Mouse (Mus musculus) MEL (cell line): ENCODE results near the gene Fto. TPM values are rescaled to one million over a fixed set of nuclear protein-coding genes. Genes with fewer than 3 reads are reported as not detected.

Experiments
- DNase-seq: peaks from one replicate; pipeline ENCODE4 v3.0.0; 2011; ENCODE audit warnings: low read depth, low spot score
- H3K27ac ChIP-seq: 2 replicates; pipeline ENCODE4 v1.5.1; 2012; ENCODE audit warnings: low read depth, mild to moderate bottlenecking, control low read depth, low read length, moderate library complexity; ENCODE audit not compliant: control insufficient read depth
- H3K27me3 ChIP-seq, 2 experiments: fragments of 150-350 bp in 1 of 2; sonication (generic) in 1 of 2; 2 replicates each; pipeline ENCODE4 v1.6.1; 2012; ENCODE audit warnings: low read length in 2 of 2, mild to moderate bottlenecking in 2 of 2, improper control_type of control experiment in 1 of 2, moderate library complexity in 1 of 2; ENCODE audit not compliant: insufficient read depth in 2 of 2, control insufficient read depth in 1 of 2
- H3K36me3 ChIP-seq, 2 experiments: 2 replicates each; pipeline ENCODE4 v1.6.1; 2012 to 2014; ENCODE audit warnings: low read length in 2 of 2, improper control_type of control experiment in 1 of 2, inconsistent platforms in 1 of 2, mild to moderate bottlenecking in 1 of 2; ENCODE audit not compliant: insufficient read depth in 2 of 2, control insufficient read depth in 1 of 2
- H3K4me1 ChIP-seq, 2 experiments: fragments of 150-350 bp in 1 of 2; sonication (generic) in 1 of 2; 2 replicates each; pipeline ENCODE4 v1.6.1; 2012; ENCODE audit warnings: low read length in 2 of 2, improper control_type of control experiment in 1 of 2, mild to moderate bottlenecking in 1 of 2; ENCODE audit not compliant: insufficient read depth in 2 of 2, control insufficient read depth in 1 of 2
- H3K4me3 ChIP-seq, 2 experiments: fragments of 150-350 bp in 1 of 2; sonication (generic) in 1 of 2; 2 replicates each; pipeline ENCODE4 v1.5.1; 2012; ENCODE audit warnings: low read depth in 2 of 2, low read length in 2 of 2, mild to moderate bottlenecking in 2 of 2, moderate library complexity in 2 of 2, control low read depth in 1 of 2, improper control_type of control experiment in 1 of 2; ENCODE audit not compliant: control insufficient read depth in 1 of 2, insufficient read depth in 1 of 2
- H3K79me2 ChIP-seq: 2 replicates; pipeline ENCODE4 v1.6.1; 2012; ENCODE audit warnings: mild to moderate bottlenecking, low read length, moderate library complexity; ENCODE audit not compliant: control insufficient read depth, poor library complexity, insufficient read depth
- H3K9ac ChIP-seq: 2 replicates; pipeline ENCODE4 v1.6.1; 2012; ENCODE audit warnings: low read depth, mild to moderate bottlenecking, control low read depth, low read length, moderate library complexity; ENCODE audit not compliant: control insufficient read depth, poor library complexity, severe bottlenecking
- H3K9me3 ChIP-seq: fragments of 150-350 bp; sonication (generic); replicated peaks from 2 replicates; pipeline ENCODE4 v1.6.1; 2012; ENCODE audit warnings: mild to moderate bottlenecking, low read length, improper control_type of control experiment, moderate library complexity; ENCODE audit not compliant: insufficient read depth
- CHD1 ChIP-seq: IDR thresholded peaks from 2 replicates; pipeline ENCODE4 v1.6.1; 2012; ENCODE audit warnings: low read depth, mild to moderate bottlenecking, inconsistent platforms, low read length, improper control_type of control experiment
- E2F4 ChIP-seq: IDR thresholded peaks from 2 replicates; pipeline ENCODE4 v1.6.1; 2011; ENCODE audit warnings: low read depth, low read length, improper control_type of control experiment, borderline replicate concordance
- EP300 ChIP-seq, 2 experiments: IDR thresholded peaks; 2 replicates each; pipeline ENCODE4 v1.6.1; 2011; ENCODE audit warnings: improper control_type of control experiment in 2 of 2, low read length in 2 of 2, low read depth in 1 of 2, mild to moderate bottlenecking in 1 of 2
- ETS1 ChIP-seq: IDR thresholded peaks from 2 replicates; pipeline ENCODE4 v1.6.1; 2012; ENCODE audit warnings: low read depth, mild to moderate bottlenecking, inconsistent platforms, low read length, improper control_type of control experiment, moderate library complexity
- GABPA ChIP-seq: IDR thresholded peaks from 2 replicates; pipeline ENCODE4 v1.6.1; 2012; ENCODE audit warnings: low read depth, mild to moderate bottlenecking, inconsistent platforms, low read length, improper control_type of control experiment, moderate library complexity
- GATA1 ChIP-seq: IDR thresholded peaks from 2 replicates; pipeline ENCODE4 v1.6.1; 2011; ENCODE audit warnings: low read depth, low read length, improper control_type of control experiment
- JUND ChIP-seq: IDR thresholded peaks from 2 replicates; pipeline ENCODE4 v1.6.1; 2011; ENCODE audit warnings: low read depth, mild to moderate bottlenecking, improper control_type of control experiment, low read length
- MAX ChIP-seq: IDR thresholded peaks from 2 replicates; pipeline ENCODE4 v1.6.1; 2011; ENCODE audit warnings: low read length, improper control_type of control experiment
- MAZ ChIP-seq: IDR thresholded peaks from 2 replicates; pipeline ENCODE4 v1.6.1; 2012; ENCODE audit warnings: low read depth, mild to moderate bottlenecking, inconsistent platforms, low read length, improper control_type of control experiment
- MYB ChIP-seq: IDR thresholded peaks from 2 replicates; pipeline ENCODE4 v1.6.1; 2011; ENCODE audit warnings: mild to moderate bottlenecking, low read depth, low read length, improper control_type of control experiment
- NELFE ChIP-seq: IDR thresholded peaks from 2 replicates; pipeline ENCODE4 v1.6.1; 2011; ENCODE audit warnings: low read depth, low read length, improper control_type of control experiment
- POLR2A ChIP-seq, 2 experiments: IDR thresholded peaks; 2 replicates each; pipeline ENCODE4 v1.6.1; 2011 to 2012; ENCODE audit warnings: low read length in 2 of 2, mild to moderate bottlenecking in 2 of 2, control low read depth in 1 of 2, improper control_type of control experiment in 1 of 2, low read depth in 1 of 2, moderate library complexity in 1 of 2; ENCODE audit not compliant: control insufficient read depth in 1 of 2, insufficient read depth in 1 of 2, poor library complexity in 1 of 2
- POLR2AphosphoS2 ChIP-seq: IDR thresholded peaks from 2 replicates; pipeline ENCODE4 v1.6.1; 2011; ENCODE audit warnings: low read length, improper control_type of control experiment
- POLR2AphosphoS5 ChIP-seq: IDR thresholded peaks from 2 replicates; pipeline ENCODE4 v1.6.1; 2012; ENCODE audit warnings: low read depth, borderline replicate concordance, mild to moderate bottlenecking, inconsistent platforms, low read length, moderate library complexity, mixed read lengths
- RAD21 ChIP-seq: IDR thresholded peaks from 2 replicates; pipeline ENCODE4 v1.6.1; 2011; ENCODE audit warnings: mild to moderate bottlenecking, low read depth, low read length, improper control_type of control experiment
- SIN3A ChIP-seq: IDR thresholded peaks from 2 replicates; pipeline ENCODE4 v1.6.1; 2012; ENCODE audit warnings: low read length, improper control_type of control experiment, inconsistent platforms
- SMC3 ChIP-seq: IDR thresholded peaks from 2 replicates; pipeline ENCODE4 v1.6.1; 2011; ENCODE audit warnings: low read depth, low read length, improper control_type of control experiment
- TAL1 ChIP-seq: IDR thresholded peaks from 2 replicates; pipeline ENCODE4 v1.6.1; 2012; ENCODE audit warnings: mild to moderate bottlenecking, inconsistent platforms, low read length, moderate library complexity, mixed read lengths
- TBP ChIP-seq: IDR thresholded peaks from 2 replicates; pipeline ENCODE4 v1.8.0; 2011; ENCODE audit warnings: low read depth, low read length, improper control_type of control experiment
- TCF12 ChIP-seq: IDR thresholded peaks from 2 replicates; pipeline ENCODE4 v1.6.1; 2014; ENCODE audit warnings: low read depth, mild to moderate bottlenecking, inconsistent platforms, low read length, improper control_type of control experiment, moderate library complexity
- ZC3H11A ChIP-seq: IDR thresholded peaks from 2 replicates; pipeline ENCODE4 v1.6.1; 2012; ENCODE audit warnings: low read depth, mild to moderate bottlenecking, inconsistent platforms, low read length, improper control_type of control experiment
- ZKSCAN1 ChIP-seq: IDR thresholded peaks from 2 replicates; pipeline ENCODE4 v1.6.1; 2012; ENCODE audit warnings: low read depth, mild to moderate bottlenecking, inconsistent platforms, low read length, improper control_type of control experiment, moderate library complexity
- polyA plus RNA-seq, 2 experiments: library from polyadenylated mRNA; stranded (reverse) in 1 of 2; unstranded in 1 of 2; fragments of >175 nt in 1 of 2; fragments of >200 nt in 1 of 2; gene quantifications; 2 replicates each; pipeline versions ENCODE4 v1.2.1 to v1.2.4; 2012; ENCODE audit warnings: low replicate concordance in 2 of 2, low read depth in 1 of 2; ENCODE audit not compliant: insufficient read length in 2 of 2, insufficient read depth in 1 of 2, missing spikeins in 1 of 2
- total RNA-seq: library from RNA; depleted of rRNA; stranded (reverse); fragments of 300-350 nt; gene quantifications from 2 replicates; pipeline ENCODE4 v1.2.3, GENCODE M21; 2012

Fto gene
- total and polyA plus RNA-seq, 3 experiments, result 13.5 to 41.1 TPM; not detected in 1

GRCm38 (mm10) chr8:91355956-91356699 is 42.8 kb downstream of the Fto start:
- peaks cover 0 to 14% of the 10 kb centered on the region in 2 experiments; a peak in 2 of 4 replicates for H3K36me3 ChIP-seq
- no peak overlapping the region for H3K9ac ChIP-seq
- H3K27ac ChIP-seq, result no peak overlapping the region
- H3K4me1 ChIP-seq, result peaks cover 6 to 24% of the 10 kb centered on the region in 2 experiments
- no peak overlapping the region for H3K4me3 ChIP-seq
- H3K27me3 ChIP-seq, result no peaks in the 10 kb centered on the region
- H3K79me2 ChIP-seq, result peaks cover 2% of the 10 kb centered on the region
- DNase-seq, result no peak
- TF ChIP-seq TCF12 (no peak), MAX (no peak)
- H3K9me3 ChIP-seq, result no peaks in the 10 kb centered on the region

DNA sequence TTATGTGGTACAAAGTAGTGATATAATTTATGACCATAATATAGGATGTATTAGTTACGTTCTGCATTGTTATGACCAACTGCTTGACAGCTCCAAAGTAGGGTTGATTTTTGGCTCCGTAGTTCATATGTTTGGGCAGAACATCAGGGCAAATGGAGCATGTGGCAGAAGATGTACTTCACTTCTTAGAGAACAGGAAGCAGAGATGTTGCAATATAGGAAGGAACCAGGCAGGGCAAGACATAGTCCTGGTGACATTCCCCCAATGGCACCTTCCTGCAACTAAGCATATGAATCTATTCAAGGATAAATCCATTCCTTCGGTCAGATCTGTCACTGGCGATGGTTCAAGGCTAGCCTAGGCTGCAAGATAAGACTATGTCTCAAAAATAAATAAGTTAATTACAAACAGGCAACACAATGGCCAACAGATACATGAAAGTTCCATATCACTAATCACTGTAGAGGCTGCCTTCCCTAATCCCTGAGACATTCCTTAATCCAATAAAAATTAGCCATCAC is 44.2 kb downstream of the Fto start:
- Histone ChIP-seq H3K4me1 (peaks cover 6 to 15% of the 10 kb centered on the region in 2 experiments), H3K36me3 (peaks cover 0 to 9% of the 10 kb centered on the region in 2 experiments; a peak in 2 of 4 replicates), H3K4me3 (no peak overlapping the region), H3K9ac (no peak overlapping the region), H3K27me3 (no peaks in the 10 kb centered on the region), H3K79me2 (peaks cover 2% of the 10 kb centered on the region), H3K9me3 (no peaks in the 10 kb centered on the region), H3K27ac (no peak overlapping the region)
- no peak for DNase-seq
- TF ChIP-seq ZC3H11A (no peak), GABPA (no peak), MYB (no peak), JUND (no peak), ZKSCAN1 (no peak), CHD1 (no peak), POLR2AphosphoS5 (no peak), GATA1 (no peak), E2F4 (no peak), SMC3 (no peak), SIN3A (no peak), POLR2A (IDR thresholded peaks at IDR 0.05; ENCODE audit: control insufficient read depth in 1 of 2, insufficient read depth in 1 of 2, low read depth in 1 of 2, low read length in 2 of 2, poor library complexity in 1 of 2) (no peak), TAL1 (no peak)

DNA sequence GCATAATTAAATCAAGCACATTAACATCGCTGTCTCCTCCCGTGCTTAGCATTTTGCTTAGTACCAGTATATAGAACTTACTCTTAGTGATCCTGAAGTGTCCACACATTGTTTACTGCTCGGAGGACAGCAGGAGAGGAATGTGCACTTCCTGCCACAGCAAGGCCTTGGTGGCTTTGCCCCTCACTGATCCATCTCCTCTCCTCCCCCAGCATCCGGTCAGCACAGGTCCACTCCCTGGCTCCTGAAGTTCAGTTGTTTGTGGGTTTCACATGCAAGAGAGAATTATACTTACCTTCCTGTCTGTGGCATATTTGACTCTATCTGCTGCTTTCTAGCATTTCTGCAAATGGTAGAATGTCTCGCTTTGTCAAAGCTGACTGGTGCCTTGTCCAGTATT is 44.7 kb downstream of the Fto start:
- Histone ChIP-seq H3K9me3 (no peaks in the 10 kb centered on the region), H3K4me3 (no peak overlapping the region), H3K79me2 (peaks cover 2% of the 10 kb centered on the region), H3K4me1 (peaks cover 6 to 11% of the 10 kb centered on the region in 2 experiments), H3K36me3 (peaks cover 0 to 8% of the 10 kb centered on the region in 2 experiments; a peak in 2 of 4 replicates), H3K27me3 (no peaks in the 10 kb centered on the region), H3K27ac (no peak overlapping the region), H3K9ac (no peak overlapping the region)
- TF ChIP-seq EP300 (IDR thresholded peaks at IDR 0.05; ENCODE audit: low read depth in 1 of 2, low read length in 2 of 2), result no peak
- TF ChIP-seq NELFE, result no peak
- TF ChIP-seq TAL1, result no peak
- TF ChIP-seq RAD21, result no peak
- TF ChIP-seq ETS1, result no peak
- TF ChIP-seq E2F4, result no peak
- no peak for TF ChIP-seq SMC3
- TF ChIP-seq POLR2AphosphoS5, result no peak
- TF ChIP-seq MAZ, result no peak
- no peak for TF ChIP-seq MAX
- no peak for TF ChIP-seq TBP
- TF ChIP-seq POLR2AphosphoS2, result no peak
- TF ChIP-seq MYB, result no peak
- TF ChIP-seq ZC3H11A, result no peak
- no peak for DNase-seq
